Mouse (Mus musculus) E14TG2a.4 (cell line): ENCODE data around the gene AK157302.

Experiments used
- CTCF ChIP-seq: conservative IDR thresholded peaks from 2 replicates; pipeline ENCODE4 v1.5.1; 2014; ENCODE audit warnings: low read length
- NANOG ChIP-seq: IDR thresholded peaks from 2 replicates; pipeline ENCODE4 v1.6.1; 2014; ENCODE audit warnings: borderline replicate concordance, low read length, mixed read lengths
- POU5F1 ChIP-seq: IDR thresholded peaks from 2 replicates; pipeline ENCODE4 v1.6.1; 2014; ENCODE audit warnings: low read length, borderline replicate concordance

- no peak for TF ChIP-seq CTCF
- no peak for TF ChIP-seq POU5F1
- no peak for TF ChIP-seq NANOG
These were observed 2.2 kb upstream of the AK157302 start for GRCm38 (mm10) chr13:21492847-21493246.
